In the genomic region with DNA sequence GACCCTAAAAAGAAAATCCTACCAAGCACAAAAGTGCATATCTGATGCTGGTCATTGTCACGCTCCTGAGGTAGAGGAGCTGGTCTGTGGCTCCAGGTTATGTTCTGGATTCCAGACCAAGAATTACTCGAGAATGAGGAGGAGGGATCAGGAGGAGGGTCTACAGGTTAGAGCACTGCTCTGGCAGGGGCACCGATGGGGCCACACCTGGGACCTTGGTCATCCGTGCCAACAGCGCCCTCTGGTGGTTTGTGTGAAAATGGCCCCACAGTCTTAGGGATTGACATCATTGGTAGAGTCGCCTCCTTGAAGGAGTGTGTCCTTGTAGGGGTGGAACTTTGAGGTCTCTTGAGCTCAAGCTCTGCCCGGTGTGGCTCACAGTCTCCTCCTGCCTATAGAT, we compare ENCODE assay signal across 9 mouse cellular contexts. TPM values are rescaled to one million over a fixed set of nuclear protein-coding genes. Genes with fewer than 3 reads are reported as not detected.
A peak's percentile ranks its signal among the peaks of the same experiment; 100 is the strongest.
DNase-seq lines count a peak whose midpoint lies in the region; ATAC-seq and TF ChIP-seq lines count a peak whose summit lies in the region.
"Had no signal": no experiment of that assay in that cellular context is flagged by ENCODE, and none has a peak within 500 bp of the region (broad histone marks: within the 10 kb centered on the region; RNA-seq: fewer than 3 reads in every experiment).

No protein-coding gene starts in this region.

- H3K27me3 ChIP-seq in hindbrain, embryonic 15.5 days = no peaks in the 10 kb centered on the region
- H3K27me3 ChIP-seq in liver, embryonic 12.5 days (replicated peaks) = peaks cover 44% of the 10 kb centered on the region
- no peaks in the 10 kb centered on the region for H3K27me3 ChIP-seq in neural tube, embryonic 14.5 days (ENCODE audit: control insufficient read depth, insufficient read depth, low read length)

- 35% methylated on average over 7 of the region's 7 CpGs for WGBS in hindbrain, embryonic 15.5 days
- 17% methylated on average over 7 of the region's 7 CpGs for WGBS in liver, embryonic 12.5 days (ENCODE audit: insufficient replicate concordance)
- 37% methylated on average over 7 of the region's 7 CpGs for WGBS in neural tube, embryonic 14.5 days

- peak; percentile 36; the same call in 1 of the 2 replicates for ATAC-seq in hindbrain, embryonic 15.5 days (ENCODE audit: low FRiP score, low read depth)
- peak; percentile 52 for ATAC-seq in liver, embryonic 12.5 days
- peak; percentile 60; the same call in 1 of the 2 replicates for ATAC-seq in neural tube, embryonic 14.5 days (ENCODE audit: low read depth)

- peaks cover 79% of the 10 kb centered on the region for H3K36me3 ChIP-seq in hindbrain, embryonic 15.5 days
- H3K36me3 ChIP-seq in liver, embryonic 12.5 days = no peaks in the 10 kb centered on the region
- H3K36me3 ChIP-seq in neural tube, embryonic 14.5 days (ENCODE audit: control insufficient read depth, insufficient read depth, low read length) = peaks cover 48% of the 10 kb centered on the region
- H3K36me3 ChIP-seq: liver, embryonic 15.5 days had no signal

- H3K27ac ChIP-seq in layer of hippocampus, adult 2 months = no peak overlapping the region
- no peak overlapping the region for H3K27ac ChIP-seq in hindbrain, embryonic 15.5 days (replicated peaks)
- H3K27ac ChIP-seq in liver, embryonic 12.5 days = no peak overlapping the region
- H3K27ac ChIP-seq in neural tube, embryonic 14.5 days (ENCODE audit: low read depth, low read length) = no peak overlapping the region
- H3K27ac ChIP-seq: liver, embryonic 15.5 days had no signal

- no peak overlapping the region for H3K4me3 ChIP-seq in layer of hippocampus, adult 2 months
- H3K4me3 ChIP-seq in hindbrain, embryonic 15.5 days = no peak overlapping the region
- H3K4me3 ChIP-seq in liver, embryonic 12.5 days = no peak overlapping the region
- no peak overlapping the region for H3K4me3 ChIP-seq in neural tube, embryonic 14.5 days (ENCODE audit: low read depth, low read length)
- H3K4me3 ChIP-seq: liver, embryonic 15.5 days had no signal

- H3K4me1 ChIP-seq in hindbrain, embryonic 15.5 days (replicated peaks) = no peaks in the 10 kb centered on the region
- H3K4me1 ChIP-seq in liver, embryonic 12.5 days = 0 out of 2 replicates have a peak, but pooled peaks cover 3% of the 10 kb centered on the region
- no peaks in the 10 kb centered on the region for H3K4me1 ChIP-seq in neural tube, embryonic 14.5 days (ENCODE audit: control insufficient read depth, insufficient read depth, low read length)

- no peaks in the 10 kb centered on the region for H3K9me3 ChIP-seq in hindbrain, embryonic 15.5 days
- no peaks in the 10 kb centered on the region for H3K9me3 ChIP-seq in liver, embryonic 12.5 days (replicated peaks)
- no peaks in the 10 kb centered on the region for H3K9me3 ChIP-seq in neural tube, embryonic 14.5 days (ENCODE audit: control insufficient read depth, low read length)
- H3K9me3 ChIP-seq: liver, embryonic 15.5 days had no signal

- no peak overlapping the region for H3K9ac ChIP-seq in hindbrain, embryonic 15.5 days
- H3K9ac ChIP-seq in liver, embryonic 12.5 days = no peak overlapping the region
- no peak overlapping the region for H3K9ac ChIP-seq in neural tube, embryonic 14.5 days (replicated peaks; ENCODE audit: low read depth, low read length)
- H3K9ac ChIP-seq: liver, embryonic 15.5 days had no signal

- no peak overlapping the region for H3K4me2 ChIP-seq in hindbrain, embryonic 15.5 days
- H3K4me2 ChIP-seq in liver, embryonic 12.5 days = no peak overlapping the region
- H3K4me2 ChIP-seq in neural tube, embryonic 14.5 days (ENCODE audit: low read depth, low read length) = no peak overlapping the region
- H3K4me2 ChIP-seq: liver, embryonic 15.5 days had no signal

- TF ChIP-seq CTCF in layer of hippocampus, adult 2 months (conservative IDR thresholded peaks at IDR 0.05) = peak; percentile 93

- peak in 1 of 2 experiments; percentile 47 for DNase-seq in layer of hippocampus, adult 2 months (ENCODE audit: low spot score in 2 of 2)
- no peak for DNase-seq in layer of hippocampus, adult 8-10 months (ENCODE audit: low spot score in 2 of 2)
- peak; percentile 83 for DNase-seq in adrenal gland, postnatal 14 days
- peak; percentile 43 for DNase-seq in embryo, embryonic 9.5 days (ENCODE audit: extremely low spot score)
- peak; percentile 72 to 76 for DNase-seq in thymus, postnatal 36 days

RNA-seq across cellular contexts. Expression of gene Atcay, which starts 12.7 kb away (rescaled TPM):
- total RNA-seq in layer of hippocampus, adult 2 months (2021) = 100 to 1,000 TPM; 144 to 150 TPM
- total RNA-seq in layer of hippocampus, adult 8-10 months (2022) = 100 to 1,000 TPM; 135 to 167 (median 145) TPM
- total RNA-seq in adrenal gland, postnatal 14 days (2021) = 2.1 and 3.5 TPM in 2 replicates
- polyA plus RNA-seq in hindbrain, embryonic 15.5 days (2015; fragmentation: Nextera tagmentation; extraction: Ambion mirVana) = 80.6 and 85.5 TPM in 2 replicates
- polyA plus RNA-seq in liver, embryonic 12.5 days (2016; fragmentation: Nextera tagmentation; extraction: Ambion mirVana) = 0.05 and 0.06 TPM in 2 replicates
- polyA plus RNA-seq in neural tube, embryonic 14.5 days (2014; fragmentation: Nextera tagmentation; extraction: Ambion mirVana) = 73.9 and 84.8 TPM in 2 replicates
- polyA plus RNA-seq: liver, embryonic 15.5 days had no signal

RNA-seq across cellular contexts. Expression of gene Zfr2, which starts 15.0 kb away (rescaled TPM):
- total RNA-seq in layer of hippocampus, adult 2 months (2021) = 10 to 100 TPM; 66.2 to 70.2 TPM
- 10 to 100 TPM; 59.3 to 81.0 (median 65.3) TPM for total RNA-seq in layer of hippocampus, adult 8-10 months (2022)
- total RNA-seq in adrenal gland, postnatal 14 days (2021) = 11.0 and 12.5 TPM in 2 replicates
- polyA plus RNA-seq in hindbrain, embryonic 15.5 days (2015; fragmentation: Nextera tagmentation; extraction: Ambion mirVana) = 30.3 and 34.0 TPM in 2 replicates
- polyA plus RNA-seq in liver, embryonic 12.5 days (2016; fragmentation: Nextera tagmentation; extraction: Ambion mirVana) = 1.1 and 1.2 TPM in 2 replicates
- 21.1 and 25.1 TPM in 2 replicates for polyA plus RNA-seq in neural tube, embryonic 14.5 days (2014; fragmentation: Nextera tagmentation; extraction: Ambion mirVana)

RNA-seq across cellular contexts. Expression of gene Nmrk2, which starts 16.1 kb away (rescaled TPM):
- under 1 TPM; 0.32 to 0.33 TPM for total RNA-seq in layer of hippocampus, adult 2 months (2021)
- under 1 TPM in 1 of 4 experiments, not detected in 3; 0.57 TPM for total RNA-seq in layer of hippocampus, adult 8-10 months (2022)
- total RNA-seq in adrenal gland, postnatal 14 days (2021) = not detected in 2 replicates
- 0.10 TPM in 1 of 2 replicates, not detected in the other for polyA plus RNA-seq in hindbrain, embryonic 15.5 days (2015; fragmentation: Nextera tagmentation; extraction: Ambion mirVana)
- not detected in 2 replicates for polyA plus RNA-seq in liver, embryonic 12.5 days (2016; fragmentation: Nextera tagmentation; extraction: Ambion mirVana)
- polyA plus RNA-seq in neural tube, embryonic 14.5 days (2014; fragmentation: Nextera tagmentation; extraction: Ambion mirVana) = not detected in 2 replicates

RNA-seq across cellular contexts. Expression of gene 4930442H23Rik, which starts 34.3 kb away (rescaled TPM):
- not detected for total RNA-seq in layer of hippocampus, adult 2 months (2021)
- total RNA-seq in layer of hippocampus, adult 8-10 months (2022) = not detected
- total RNA-seq in adrenal gland, postnatal 14 days (2021) = not detected in 2 replicates
- 0.13 and 0.31 TPM in 2 replicates for polyA plus RNA-seq in hindbrain, embryonic 15.5 days (2015; fragmentation: Nextera tagmentation; extraction: Ambion mirVana)
- not detected in 2 replicates for polyA plus RNA-seq in liver, embryonic 12.5 days (2016; fragmentation: Nextera tagmentation; extraction: Ambion mirVana)
- not detected in 2 replicates for polyA plus RNA-seq in neural tube, embryonic 14.5 days (2014; fragmentation: Nextera tagmentation; extraction: Ambion mirVana)

RNA-seq across cellular contexts. Expression of gene Matk, which starts 34.8 kb away (rescaled TPM):
- total RNA-seq in layer of hippocampus, adult 2 months (2021) = 100 to 1,000 TPM; 260 to 267 TPM
- total RNA-seq in layer of hippocampus, adult 8-10 months (2022) = 100 to 1,000 TPM; 208 to 230 (median 216) TPM
- 2.1 and 2.9 TPM in 2 replicates for total RNA-seq in adrenal gland, postnatal 14 days (2021)
- polyA plus RNA-seq in hindbrain, embryonic 15.5 days (2015; fragmentation: Nextera tagmentation; extraction: Ambion mirVana) = 43.8 and 49.7 TPM in 2 replicates
- 2.0 and 2.2 TPM in 2 replicates for polyA plus RNA-seq in liver, embryonic 12.5 days (2016; fragmentation: Nextera tagmentation; extraction: Ambion mirVana)
- 21.8 and 37.6 TPM in 2 replicates for polyA plus RNA-seq in neural tube, embryonic 14.5 days (2014; fragmentation: Nextera tagmentation; extraction: Ambion mirVana)

Comparison
In these comparisons a context has a peak if more than half of its experiments do, and no peak if none do; other contexts are left out.
1. DNase-seq: peak in adrenal gland, postnatal 14 days (single experiment), embryo, embryonic 9.5 days (single experiment) and thymus, postnatal 36 days (2 of 2); none in layer of hippocampus, adult 8-10 months (0 of 2).
2. RNA of gene Atcay, which starts 12.7 kb away (total RNA-seq): 135 to 167 TPM in layer of hippocampus, adult 8-10 months and 144 to 150 TPM in layer of hippocampus, adult 2 months; 2.1 to 3.5 TPM in adrenal gland, postnatal 14 days; every median in the first group is over 10 times any median in the second.
3. Peak in every context shown above with its lines, with median percentiles within 50 percentile points of each other: ATAC-seq.